Mouse (Mus musculus) embryonic facial prominence, embryonic 14.5 days (tissue): ENCODE data around the gene Dnah6. TPM values are rescaled to one million over a fixed set of nuclear protein-coding genes. Genes with fewer than 3 reads are reported as not detected.

Experiments
- ATAC-seq: fragments of 200-750 bp; cut with Nextera tagmentation; 2 replicates; pipeline ENCODE4 v1.8.0; 2017; ENCODE audit warnings: low read depth, moderate number of reproducible peaks, moderate TSS enrichment
- DNase-seq: peaks from one replicate; pipeline ENCODE4 v3.0.0-alpha.2; 2015; ENCODE audit warnings: low spot score
- H3K27ac ChIP-seq: fragments of 300-500 bp; sonication (generic); replicated peaks from 2 replicates; pipeline ENCODE4 v1.5.1; 2014; ENCODE audit warnings: low read depth, mild to moderate bottlenecking, low read length, moderate library complexity
- H3K27me3 ChIP-seq: fragments of 300-500 bp; sonication (generic); replicated peaks from 2 replicates; pipeline ENCODE4 v1.6.1; 2014; ENCODE audit warnings: low read length; ENCODE audit not compliant: control insufficient read depth, insufficient read depth
- H3K36me3 ChIP-seq: fragments of 300-500 bp; sonication (generic); 2 replicates; pipeline ENCODE4 v1.6.1; 2014; ENCODE audit warnings: low read length, mixed read lengths; ENCODE audit not compliant: control insufficient read depth, insufficient read depth
- H3K4me1 ChIP-seq: fragments of 300-500 bp; sonication (generic); 2 replicates; pipeline ENCODE4 v1.6.1; 2014; ENCODE audit warnings: antibody characterized with exemption, low read length; ENCODE audit not compliant: control insufficient read depth, insufficient read depth
- H3K4me2 ChIP-seq: fragments of 300-500 bp; sonication (generic); 2 replicates; pipeline ENCODE4 v1.6.1; 2014; ENCODE audit warnings: low read depth, mild to moderate bottlenecking, low read length, moderate library complexity, mixed read lengths
- H3K4me3 ChIP-seq: fragments of 300-500 bp; sonication (generic); 2 replicates; pipeline ENCODE4 v1.5.1; 2014; ENCODE audit warnings: low read depth, mild to moderate bottlenecking, low read length
- H3K9ac ChIP-seq: fragments of 300-500 bp; sonication (generic); 2 replicates; pipeline ENCODE4 v1.6.1; 2014; ENCODE audit warnings: low read depth, mild to moderate bottlenecking, low read length, moderate library complexity, mixed read lengths
- H3K9me3 ChIP-seq: fragments of 300-500 bp; sonication (generic); 2 replicates; pipeline ENCODE4 v1.6.1; 2016; ENCODE audit warnings: low read length; ENCODE audit not compliant: control insufficient read depth
- WGBS: fragments of 180-500 bp; shearing (Covaris S2); extraction: QIAGEN DNeasy Blood & Tissue Kit; methylation state at CpG from one replicate; pipeline ENCODE4 v1.1.7; 2014; 5-methylcytosine and 5-hydroxymethylcytosine counted together
- polyA plus RNA-seq: library from polyadenylated mRNA; unstranded; fragments of >200 nt; fragmentation: Nextera tagmentation; extraction: Ambion mirVana; gene quantifications from 2 replicates; pipeline ENCODE4 v1.2.1, GENCODE M21; 2014

Gene Dnah6
- polyA plus RNA-seq, 1 experiment from 2014 or later, result 0.42 TPM

DNA sequence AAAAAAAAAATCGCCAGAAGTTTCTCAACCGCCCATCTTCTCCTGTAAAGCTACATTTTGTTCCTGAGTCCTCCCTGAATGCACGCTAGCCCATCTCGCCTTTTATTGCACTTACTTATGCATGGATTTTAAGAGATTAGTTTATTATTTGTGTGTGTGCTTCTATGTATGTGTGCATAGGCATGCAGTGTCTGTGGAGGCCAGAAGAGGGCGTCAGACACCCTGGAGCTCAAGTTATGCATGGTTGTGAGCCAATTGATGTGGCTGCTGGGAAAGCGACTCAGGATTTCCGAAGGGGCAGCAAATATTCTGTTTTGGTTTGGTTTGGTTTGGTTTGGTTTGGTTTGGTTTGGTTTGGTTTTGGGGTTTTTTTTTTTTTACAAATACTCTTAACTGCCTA is 78.0 kb downstream of the Dnah6 start:
- Histone ChIP-seq H3K4me2 (no peak overlapping the region), H3K9me3 (no peaks in the 10 kb centered on the region), H3K27me3 (no peaks in the 10 kb centered on the region), H3K36me3 (no peaks in the 10 kb centered on the region), H3K27ac (no peak overlapping the region), H3K4me3 (no peak overlapping the region), H3K4me1 (no peaks in the 10 kb centered on the region), H3K9ac (no peak overlapping the region)
- WGBS, result 91% methylated on average over 7 of the region's 7 CpGs
- ATAC-seq (no peak), DNase-seq (no peak)

GRCm38 (mm10) chr6:73142776-73143175 is 78.7 kb downstream of the Dnah6 start:
- H3K4me3 ChIP-seq, result no peak overlapping the region
- H3K4me1 ChIP-seq, result no peaks in the 10 kb centered on the region
- no peak overlapping the region for H3K9ac ChIP-seq
- DNase-seq, result no peak
- ATAC-seq, result no peak
- 86% methylated on average over 4 of the region's 4 CpGs for WGBS
- no peak overlapping the region for H3K4me2 ChIP-seq
- H3K9me3 ChIP-seq, result no peaks in the 10 kb centered on the region
- no peaks in the 10 kb centered on the region for H3K27me3 ChIP-seq
- no peak overlapping the region for H3K27ac ChIP-seq
- no peaks in the 10 kb centered on the region for H3K36me3 ChIP-seq

- H3K9me3 ChIP-seq, result no peaks in the 10 kb centered on the region
- H3K36me3 ChIP-seq, result no peaks in the 10 kb centered on the region
- DNase-seq (peak; percentile 66), ATAC-seq (no peak)
- no peak overlapping the region for H3K9ac ChIP-seq
- no peaks in the 10 kb centered on the region for H3K4me1 ChIP-seq
- WGBS, result 61% methylated on average over 3 of the region's 3 CpGs
- H3K4me3 ChIP-seq, result no peak overlapping the region
- no peak overlapping the region for H3K4me2 ChIP-seq
- H3K27me3 ChIP-seq, result no peaks in the 10 kb centered on the region
- no peak overlapping the region for H3K27ac ChIP-seq
These were observed 80.6 kb downstream of the Dnah6 start for GRCm38 (mm10) chr6:73140836-73141235.

- no peak overlapping the region for H3K4me3 ChIP-seq
- WGBS, result 39% methylated on average over 5 of the region's 5 CpGs
- H3K27ac ChIP-seq, result no peak overlapping the region
- no peak for ATAC-seq
- no peak overlapping the region for H3K4me2 ChIP-seq
- H3K9me3 ChIP-seq, result no peaks in the 10 kb centered on the region
- H3K27me3 ChIP-seq, result no peaks in the 10 kb centered on the region
- no peak for DNase-seq
- H3K4me1 ChIP-seq, result no peaks in the 10 kb centered on the region
- H3K9ac ChIP-seq, result no peak overlapping the region
- H3K36me3 ChIP-seq, result no peaks in the 10 kb centered on the region
These were observed 88.7 kb downstream of the Dnah6 start for GRCm38 (mm10) chr6:73132784-73133183.

DNA sequence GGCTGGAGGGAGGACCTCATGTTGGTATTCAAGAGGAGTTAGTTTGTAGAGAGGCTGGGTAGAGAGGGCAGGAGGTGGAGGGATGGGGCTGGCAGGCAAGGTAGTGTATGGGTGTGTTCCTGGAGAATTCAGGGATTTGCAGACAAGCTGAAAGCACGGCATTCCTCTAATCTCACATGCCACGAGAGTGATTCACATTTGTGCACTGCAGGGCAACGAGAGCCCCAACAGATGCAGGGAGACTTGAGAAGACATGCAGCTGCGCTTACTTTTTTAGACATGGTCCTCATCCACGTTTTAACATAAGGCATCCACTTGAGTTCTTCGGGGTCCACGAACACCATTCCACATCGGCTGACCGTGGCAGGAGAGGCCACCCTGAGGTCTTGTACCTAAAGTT is 93.9 kb downstream of the Dnah6 start:
- H3K4me3 ChIP-seq, result no peak overlapping the region
- H3K9me3 ChIP-seq, result no peaks in the 10 kb centered on the region
- H3K27ac ChIP-seq, result no peak overlapping the region
- DNase-seq (peak; percentile 46), ATAC-seq (no peak)
- no peaks in the 10 kb centered on the region for H3K27me3 ChIP-seq
- H3K36me3 ChIP-seq, result no peaks in the 10 kb centered on the region
- no peak overlapping the region for H3K4me2 ChIP-seq
- no peaks in the 10 kb centered on the region for H3K4me1 ChIP-seq
- 69% methylated on average over 9 of the region's 9 CpGs for WGBS
- H3K9ac ChIP-seq, result no peak overlapping the region

DNA sequence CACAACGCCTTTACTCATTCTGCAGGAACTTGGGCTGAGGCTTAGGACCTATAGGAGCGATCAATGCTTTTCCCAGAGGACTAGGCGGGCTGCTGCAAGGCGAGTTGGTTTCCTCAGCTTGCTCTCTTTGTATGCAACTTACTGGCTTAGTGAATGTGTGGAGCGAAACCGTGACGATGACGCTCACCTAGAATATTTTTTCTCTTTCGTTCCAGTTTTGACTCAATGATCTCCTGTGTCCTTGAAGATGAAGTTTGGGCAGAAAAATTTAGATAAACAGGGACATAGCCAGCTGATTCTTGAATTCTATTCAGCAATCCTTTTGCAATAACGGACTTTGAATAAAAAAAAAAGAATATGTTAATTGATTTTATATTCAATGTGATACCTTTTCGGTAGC is 101.1 kb downstream of the Dnah6 start:
- Histone ChIP-seq H3K4me3 (no peak overlapping the region), H3K36me3 (no peaks in the 10 kb centered on the region), H3K27ac (no peak overlapping the region), H3K4me1 (no peaks in the 10 kb centered on the region), H3K9ac (no peak overlapping the region), H3K4me2 (no peak overlapping the region), H3K27me3 (no peaks in the 10 kb centered on the region), H3K9me3 (no peaks in the 10 kb centered on the region)
- 88% methylated on average over 11 of the region's 11 CpGs for WGBS
- DNase-seq (no peak), ATAC-seq (no peak)

DNA sequence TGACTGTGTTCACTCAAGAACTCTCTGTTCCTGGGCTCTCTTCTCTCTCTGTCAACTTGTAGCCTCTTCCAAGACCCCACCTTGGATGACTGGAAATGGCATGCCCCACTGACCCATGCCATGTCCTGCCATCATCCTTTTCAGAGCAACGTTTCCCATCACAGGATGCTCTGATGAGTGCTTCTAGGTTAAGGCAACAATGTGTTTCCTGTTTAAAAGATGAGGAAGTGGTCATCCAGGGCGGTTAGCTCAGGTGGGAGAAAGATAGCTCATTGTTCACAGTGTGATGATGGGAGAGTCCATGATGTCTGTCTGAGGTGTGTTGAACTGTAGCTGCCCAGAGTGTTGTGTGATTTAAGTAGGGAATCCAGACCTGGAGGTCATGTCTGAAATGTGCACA is 107.6 kb downstream of the Dnah6 start:
- Histone ChIP-seq H3K4me3 (no peak overlapping the region), H3K4me1 (no peaks in the 10 kb centered on the region), H3K9me3 (no peaks in the 10 kb centered on the region), H3K36me3 (no peaks in the 10 kb centered on the region), H3K9ac (no peak overlapping the region), H3K27ac (no peak overlapping the region; the same call in 1 of the 2 replicates), H3K27me3 (no peaks in the 10 kb centered on the region), H3K4me2 (no peak overlapping the region)
- no peak for ATAC-seq
- no peak for DNase-seq
- 54% methylated on average over 2 of the region's 2 CpGs for WGBS

DNA sequence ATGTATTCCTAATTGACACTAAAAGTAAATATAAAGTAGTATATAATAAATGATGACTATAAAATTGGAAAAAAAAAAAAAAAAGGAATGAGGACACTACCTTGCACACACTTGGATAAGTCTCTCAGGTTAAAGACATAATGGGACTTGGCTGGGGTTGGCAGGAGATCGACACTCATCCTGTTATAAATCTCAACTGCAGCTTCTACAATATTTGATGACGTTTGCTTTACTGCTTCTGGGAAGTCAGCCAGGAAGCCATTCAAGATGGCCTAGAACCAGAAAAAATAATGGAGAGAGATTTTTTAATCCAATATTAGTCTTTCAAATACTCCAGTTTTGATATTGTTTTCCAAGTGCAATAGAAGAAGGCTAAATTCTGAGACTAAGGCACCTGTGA is 108.1 kb downstream of the Dnah6 start:
- no peaks in the 10 kb centered on the region for H3K27me3 ChIP-seq
- ATAC-seq (no peak), DNase-seq (peak; percentile 73)
- no peaks in the 10 kb centered on the region for H3K4me1 ChIP-seq
- 31% methylated on average over 2 of the region's 2 CpGs for WGBS
- no peaks in the 10 kb centered on the region for H3K36me3 ChIP-seq
- no peak overlapping the region for H3K27ac ChIP-seq
- H3K4me3 ChIP-seq, result no peak overlapping the region
- no peak overlapping the region for H3K4me2 ChIP-seq
- H3K9me3 ChIP-seq, result no peaks in the 10 kb centered on the region
- no peak overlapping the region for H3K9ac ChIP-seq

- Histone ChIP-seq H3K27ac (no peak overlapping the region), H3K9me3 (0 out of 2 replicates have a peak, but pooled peaks cover 4% of the 10 kb centered on the region), H3K36me3 (no peaks in the 10 kb centered on the region), H3K27me3 (no peaks in the 10 kb centered on the region), H3K4me3 (no peak overlapping the region), H3K4me1 (no peaks in the 10 kb centered on the region), H3K4me2 (no peak overlapping the region), H3K9ac (no peak overlapping the region)
- WGBS, result 96% methylated on average over 4 of the region's 4 CpGs
- ATAC-seq, result no peak
- no peak for DNase-seq
These were observed 128.3 kb downstream of the Dnah6 start for GRCm38 (mm10) chr6:73093133-73093532.
